24 mouse cellular contexts compared by ENCODE assay signal in the genomic region with DNA sequence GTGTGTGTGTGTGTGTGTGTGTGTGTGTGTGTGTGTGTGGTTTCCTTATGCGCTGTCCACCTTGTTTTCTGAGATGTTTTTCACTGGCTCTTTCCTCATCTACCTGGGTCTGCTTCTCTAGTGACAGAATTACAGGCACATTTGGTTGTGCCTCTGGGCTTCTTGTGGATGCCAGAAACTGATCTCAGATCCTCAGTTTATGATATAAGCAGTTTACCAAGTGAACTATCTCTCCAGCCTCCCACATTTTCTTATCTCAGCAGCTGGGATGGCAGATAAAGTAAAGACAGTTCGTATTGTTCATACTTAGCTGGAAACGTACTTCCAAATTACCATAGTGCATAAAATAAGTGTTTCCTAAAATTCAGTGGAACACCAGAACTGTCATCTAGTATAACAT. TPM values are rescaled to one million over a fixed set of nuclear protein-coding genes. Genes with fewer than 3 reads are reported as not detected.
DNase-seq lines count a peak whose midpoint lies in the region; ATAC-seq lines count a peak whose summit lies in the region.
"Had no signal": no experiment of that assay in that cellular context is flagged by ENCODE, and none has a peak within 500 bp of the region (broad histone marks: within the 10 kb centered on the region; RNA-seq: fewer than 3 reads in every experiment).

No protein-coding gene starts in this region.

- H3K9ac ChIP-seq in liver, embryonic 11.5 days (ENCODE audit: low read depth, low read length): no peak overlapping the region
- H3K9ac ChIP-seq in liver, embryonic 15.5 days: no peak overlapping the region
- no peak overlapping the region for H3K9ac ChIP-seq in hindbrain, embryonic 16.5 days (ENCODE audit: low read depth, low read length)
- no peak overlapping the region for H3K9ac ChIP-seq in forebrain, embryonic 15.5 days (replicated peaks)
- H3K9ac ChIP-seq: embryonic facial prominence, embryonic 13.5 days; forebrain, embryonic 13.5 days; heart, embryonic 15.5 days; hindbrain, embryonic 14.5 days had no signal

- peak overlapping the region; percentile 42 for H3K4me2 ChIP-seq in liver, embryonic 11.5 days
- H3K4me2 ChIP-seq in liver, embryonic 15.5 days: peak overlapping the region; percentile 37
- no peak overlapping the region for H3K4me2 ChIP-seq in hindbrain, embryonic 16.5 days (ENCODE audit: low read length)
- H3K4me2 ChIP-seq in forebrain, embryonic 15.5 days (replicated peaks): no peak overlapping the region
- H3K4me2 ChIP-seq: embryonic facial prominence, embryonic 13.5 days; forebrain, embryonic 13.5 days; heart, embryonic 11.5 days; heart, embryonic 15.5 days; hindbrain, embryonic 14.5 days had no signal

- no peaks in the 10 kb centered on the region for H3K9me3 ChIP-seq in liver, embryonic 11.5 days (ENCODE audit: control insufficient read depth, low read length)
- no peaks in the 10 kb centered on the region for H3K9me3 ChIP-seq in liver, embryonic 15.5 days (replicated peaks)
- H3K9me3 ChIP-seq in hindbrain, embryonic 16.5 days (ENCODE audit: control insufficient read depth, low read length): no peaks in the 10 kb centered on the region
- no peaks in the 10 kb centered on the region for H3K9me3 ChIP-seq in forebrain, embryonic 15.5 days
- H3K9me3 ChIP-seq: embryonic facial prominence, embryonic 13.5 days; forebrain, embryonic 13.5 days; heart, embryonic 15.5 days; hindbrain, embryonic 10.5 days had no signal

- H3K36me3 ChIP-seq in liver, embryonic 11.5 days (ENCODE audit: control insufficient read depth, insufficient read depth, low read length): no peaks in the 10 kb centered on the region
- H3K36me3 ChIP-seq in liver, embryonic 15.5 days (replicated peaks): no peaks in the 10 kb centered on the region
- no peaks in the 10 kb centered on the region for H3K36me3 ChIP-seq in hindbrain, embryonic 16.5 days (ENCODE audit: control insufficient read depth, insufficient read depth, low read length)
- no peaks in the 10 kb centered on the region for H3K36me3 ChIP-seq in forebrain, embryonic 15.5 days
- H3K36me3 ChIP-seq: embryonic facial prominence, embryonic 13.5 days; heart, embryonic 15.5 days; hindbrain, embryonic 10.5 days had no signal

- H3K4me1 ChIP-seq in liver, embryonic 11.5 days (replicated peaks; ENCODE audit: control insufficient read depth, insufficient read depth, low read length): peaks cover 17% of the 10 kb centered on the region
- peaks cover 37% of the 10 kb centered on the region for H3K4me1 ChIP-seq in liver, embryonic 15.5 days (replicated peaks)
- H3K4me1 ChIP-seq in hindbrain, embryonic 16.5 days (ENCODE audit: control insufficient read depth, insufficient read depth, low read depth, low read length): no peaks in the 10 kb centered on the region
- no peaks in the 10 kb centered on the region for H3K4me1 ChIP-seq in forebrain, embryonic 15.5 days
- H3K4me1 ChIP-seq: embryonic facial prominence, embryonic 13.5 days; forebrain, embryonic 13.5 days; heart, embryonic 15.5 days; hindbrain, embryonic 10.5 days had no signal

- 40% methylated on average over 3 of the region's 3 CpGs for WGBS in liver, embryonic 11.5 days
- WGBS in liver, embryonic 15.5 days (ENCODE audit: insufficient replicate concordance): 26% methylated on average over 3 of the region's 3 CpGs
- WGBS in hindbrain, embryonic 16.5 days: 96% methylated on average over 3 of the region's 3 CpGs
- 94% methylated on average over 3 of the region's 3 CpGs for WGBS in forebrain, embryonic 15.5 days

- H3K4me3 ChIP-seq in liver, embryonic 11.5 days (ENCODE audit: low read depth, low read length): no peak overlapping the region
- H3K4me3 ChIP-seq in liver, embryonic 15.5 days (replicated peaks): no peak overlapping the region
- H3K4me3 ChIP-seq in hindbrain, embryonic 16.5 days (ENCODE audit: low read length): no peak overlapping the region
- H3K4me3 ChIP-seq in forebrain, embryonic 15.5 days: no peak overlapping the region
- H3K4me3 ChIP-seq: embryonic facial prominence, embryonic 13.5 days; forebrain, embryonic 13.5 days; heart, embryonic 15.5 days; hindbrain, embryonic 10.5 days had no signal

- DNase-seq in c-Kit-positive CD71-positive TER-119-negative erythroid progenitor cells, embryonic 14.5 days (ENCODE audit: low read depth): peak; percentile 87
- no peak for DNase-seq in liver, embryonic 11.5 days (ENCODE audit: low spot score)
- no peak for DNase-seq in heart, postnatal 4 days
- DNase-seq in retina, embryonic 14.5 days (ENCODE audit: low spot score): no peak
- DNase-seq: adrenal gland, postnatal 25 days; cerebellum, adult 11-12 months; cerebellum, adult 9-10 months; cerebellum, postnatal 36 days; gastrocnemius, postnatal 36 days; heart, postnatal 14 days had no signal

- ATAC-seq in liver, embryonic 11.5 days (replicated peaks; ENCODE audit: low FRiP score): peak; percentile 72
- ATAC-seq in liver, embryonic 15.5 days (ENCODE audit: insufficient read depth): peak; percentile 62
- ATAC-seq in megakaryocyte-erythroid progenitor cell, adult 5-6 weeks (replicated peaks; ENCODE audit: low FRiP score, low TSS enrichment, poor library complexity, severe bottlenecking): peak; percentile 67
- no peak for ATAC-seq in hindbrain, embryonic 16.5 days
- ATAC-seq in forebrain, embryonic 15.5 days (replicated peaks): no peak
- ATAC-seq: activated CD4-positive, CD25-positive, alpha-beta regulatory T cell, adult 4 months; forebrain, embryonic 13.5 days; Patski had no signal

- no peaks in the 10 kb centered on the region for H3K27me3 ChIP-seq in liver, embryonic 11.5 days (replicated peaks; ENCODE audit: control insufficient read depth, insufficient read depth, low read length)
- no peaks in the 10 kb centered on the region for H3K27me3 ChIP-seq in liver, embryonic 15.5 days
- no peaks in the 10 kb centered on the region for H3K27me3 ChIP-seq in hindbrain, embryonic 16.5 days (replicated peaks; ENCODE audit: control insufficient read depth, insufficient read depth, low read length)
- no peaks in the 10 kb centered on the region for H3K27me3 ChIP-seq in forebrain, embryonic 15.5 days
- H3K27me3 ChIP-seq: embryonic facial prominence, embryonic 13.5 days; forebrain, embryonic 13.5 days; heart, embryonic 15.5 days had no signal

- H3K27ac ChIP-seq in liver, embryonic 11.5 days (ENCODE audit: low read depth, low read length): peak overlapping the region; percentile 76
- H3K27ac ChIP-seq in liver, embryonic 15.5 days (replicated peaks): peak overlapping the region; percentile 72
- H3K27ac ChIP-seq in hindbrain, embryonic 16.5 days (ENCODE audit: low read depth, low read length): no peak overlapping the region
- H3K27ac ChIP-seq in forebrain, embryonic 15.5 days (replicated peaks): no peak overlapping the region
- H3K27ac ChIP-seq: embryonic facial prominence, embryonic 13.5 days; forebrain, embryonic 13.5 days; heart, embryonic 15.5 days; hindbrain, embryonic 10.5 days; hindbrain, embryonic 14.5 days had no signal

RNA-seq across cellular contexts. Expression of a gene that starts 5.5 kb away (rescaled TPM):
- 0.10 TPM in 1 of 2 replicates, not detected in the other for polyA plus RNA-seq in liver, embryonic 11.5 days (2014; fragmentation: Nextera tagmentation; extraction: Ambion mirVana)
- 0.12 TPM in 1 of 2 replicates, not detected in the other for polyA plus RNA-seq in liver, embryonic 15.5 days (2015; fragmentation: Nextera tagmentation; extraction: Ambion mirVana)
- 2.0 TPM in 1 of 2 replicates, not detected in the other for total RNA-seq in megakaryocyte-erythroid progenitor cell, adult 5-6 weeks (2014; fragmentation: Nextera tagmentation)
- total RNA-seq in megakaryocyte-erythroid progenitor cell, adult 5-6 weeks (2017): 1.9 and 2.9 TPM in 2 replicates
- not detected in 2 replicates for polyA plus RNA-seq in hindbrain, embryonic 16.5 days (2015; fragmentation: Nextera tagmentation; extraction: Ambion mirVana)
- not detected for total RNA-seq in heart, postnatal 4 days (2021)
- not detected in 2 replicates for polyA plus RNA-seq in forebrain, embryonic 15.5 days (2015; fragmentation: Nextera tagmentation; extraction: Ambion mirVana)
- total RNA-seq: adrenal gland, adult 18-20 months; adrenal gland, postnatal 25 days; gastrocnemius, adult 8-10 months; gastrocnemius, postnatal 36 days; heart, postnatal 14 days had no signal
- polyA plus RNA-seq: activated CD4-positive, CD25-positive, alpha-beta regulatory T cell, adult 4 months; embryonic facial prominence, embryonic 13.5 days; forebrain, embryonic 13.5 days; heart, embryonic 11.5 days; heart, embryonic 15.5 days; hindbrain, embryonic 10.5 days; Patski had no signal

RNA-seq across cellular contexts. Expression of a gene that starts 14.0 kb away (rescaled TPM):
- polyA plus RNA-seq in liver, embryonic 11.5 days (2014; fragmentation: Nextera tagmentation; extraction: Ambion mirVana): 178 and 218 TPM in 2 replicates
- 94.7 and 101 TPM in 2 replicates for polyA plus RNA-seq in liver, embryonic 15.5 days (2015; fragmentation: Nextera tagmentation; extraction: Ambion mirVana)
- 306 and 318 TPM in 2 replicates for total RNA-seq in megakaryocyte-erythroid progenitor cell, adult 5-6 weeks (2014; fragmentation: Nextera tagmentation)
- 467 and 637 TPM in 2 replicates for total RNA-seq in megakaryocyte-erythroid progenitor cell, adult 5-6 weeks (2017)
- 37.8 and 38.9 TPM in 2 replicates for polyA plus RNA-seq in hindbrain, embryonic 16.5 days (2015; fragmentation: Nextera tagmentation; extraction: Ambion mirVana)
- 10 to 100 TPM; 35.0 to 37.4 TPM for total RNA-seq in heart, postnatal 4 days (2021)
- 45.2 and 46.4 TPM in 2 replicates for polyA plus RNA-seq in forebrain, embryonic 15.5 days (2015; fragmentation: Nextera tagmentation; extraction: Ambion mirVana)

Comparison
In these comparisons a context has a peak if more than half of its experiments do, and no peak if none do; other contexts are left out.
1. ATAC-seq: peak in liver, embryonic 11.5 days (single experiment), liver, embryonic 15.5 days (single experiment) and megakaryocyte-erythroid progenitor cell, adult 5-6 weeks (single experiment); none in hindbrain, embryonic 16.5 days (single experiment) and forebrain, embryonic 15.5 days (single experiment).
2. H3K27ac ChIP-seq: peak in liver, embryonic 11.5 days (single experiment) and liver, embryonic 15.5 days (single experiment); none in hindbrain, embryonic 16.5 days (single experiment) and forebrain, embryonic 15.5 days (single experiment).
3. H3K4me2 ChIP-seq: peak in liver, embryonic 11.5 days (single experiment) and liver, embryonic 15.5 days (single experiment); none in hindbrain, embryonic 16.5 days (single experiment) and forebrain, embryonic 15.5 days (single experiment).